Mouse (Mus musculus) heart, postnatal 14 days (tissue): ENCODE measurements at regions not wholly inside any gene's neighbourhood (a gene's known extent, or its start where the extent isn't known, plus 50 kb on each side); places are given as distances from the start of the nearest gene placed in this dataset.

Experiments used
- DNase-seq, 2 experiments: peaks; one replicate each; pipeline ENCODE4 v3.0.0; 2021 to 2022
- intact Hi-C: fragments of 180-260 bp; cut with DNase I; formaldehyde crosslinking; loops from one replicate; pipeline ENCODE4 v1.15.1; 2025

GRCm38 (mm10) chr1:169069647-169070046, 461.6 kb downstream of the Nuf2 start:
- DNase-seq, result no peak
- intact Hi-C loops, result no loop called here

GRCm38 (mm10) chr1:169066795-169067194, 464.5 kb downstream of the Nuf2 start:
- intact Hi-C loops, result no loop called here
- DNase-seq, result no peak

- intact Hi-C loops, result no loop called here
- no peak for DNase-seq
These were observed 470.6 kb downstream of the Nuf2 start for GRCm38 (mm10) chr1:169060627-169061026.

- intact Hi-C loops, result no loop called here
- no peak for DNase-seq
These were observed 471.1 kb downstream of the Nuf2 start for GRCm38 (mm10) chr1:169060145-169060544.

- intact Hi-C loops, result no loop called here
- DNase-seq, result no peak
These were observed 479.4 kb downstream of the Nuf2 start for GRCm38 (mm10) chr1:169051863-169052257.

GRCm38 (mm10) chr1:169051085-169051862, 480.0 kb downstream of the Nuf2 start:
- intact Hi-C loops, result no loop called here
- no peak for DNase-seq

- intact Hi-C loops, result no loop called here
- DNase-seq, result no peak
These were observed 481.4 kb downstream of the Nuf2 start for GRCm38 (mm10) chr1:169049846-169050245.

GRCm38 (mm10) chr1:169046791-169047525, 484.3 kb downstream of the Nuf2 start:
- intact Hi-C loops, result no loop called here

GRCm38 (mm10) chr1:169033517-169033916, 497.7 kb downstream of the Nuf2 start:
- DNase-seq, result no peak
- intact Hi-C loops, result no loop called here

More at GRCm38 (mm10) chr1:169046791-169047525, 484.3 kb downstream of the Nuf2 start:
- no peak for DNase-seq

GRCm38 (mm10) chr1:169031849-169032542, 499.3 kb downstream of the Nuf2 start:
- no peak for DNase-seq
- intact Hi-C loops, result no loop called here

GRCm38 (mm10) chr1:169027706-169028105, 503.6 kb downstream of the Nuf2 start:
- DNase-seq, result no peak
- intact Hi-C loops, result no loop called here

GRCm38 (mm10) chr1:169027241-169027640, 504.0 kb downstream of the Nuf2 start:
- intact Hi-C loops, result no loop called here
- DNase-seq, result no peak

- intact Hi-C loops, result no loop called here
- no peak for DNase-seq
These were observed 506.7 kb downstream of the Nuf2 start for GRCm38 (mm10) chr1:169024531-169024930.

GRCm38 (mm10) chr1:168991506-168992244, 539.6 kb downstream of the Nuf2 start:
- no peak for DNase-seq
- intact Hi-C loops, result no loop called here

- intact Hi-C loops, result no loop called here
- no peak for DNase-seq
These were observed 543.1 kb upstream of the Pbx1 start for GRCm38 (mm10) chr1:168975037-168975698.

GRCm38 (mm10) chr1:168969402-168969801, 537.3 kb upstream of the Pbx1 start:
- no peak for DNase-seq
- intact Hi-C loops, result no loop called here

GRCm38 (mm10) chr1:168967334-168967733, 535.3 kb upstream of the Pbx1 start:
- intact Hi-C loops, result no loop called here
- no peak for DNase-seq

- intact Hi-C loops, result no loop called here
- DNase-seq, result no peak
These were observed 532.4 kb upstream of the Pbx1 start for GRCm38 (mm10) chr1:168964467-168964904.

GRCm38 (mm10) chr1:168950947-168951346, 518.9 kb upstream of the Pbx1 start:
- intact Hi-C loops, result no loop called here
- DNase-seq, result no peak
